In genomic region chr14:58390741-58391140, GRCm38 (mm10) we compare ENCODE assay signal across 27 mouse cellular contexts.
A peak's percentile ranks its signal among the peaks of the same experiment; 100 is the strongest.
DNase-seq lines count a peak whose midpoint lies in the region; ATAC-seq and TF ChIP-seq lines count a peak whose summit lies in the region.
"Had no signal": no experiment of that assay in that cellular context is flagged by ENCODE, and none has a peak within 500 bp of the region (broad histone marks: within the 10 kb centered on the region; RNA-seq: fewer than 3 reads in every experiment).

No protein-coding gene starts in this region.

- no peaks in the 10 kb centered on the region for H3K4me1 ChIP-seq in hindbrain, postnatal 0 days (ENCODE audit: insufficient read depth, low read length)
- H3K4me1 ChIP-seq in hindbrain, embryonic 11.5 days (replicated peaks; ENCODE audit: control insufficient read depth, insufficient read depth, low read length), result no peaks in the 10 kb centered on the region
- H3K4me1 ChIP-seq in midbrain, postnatal 0 days (ENCODE audit: insufficient read depth, low read length), result no peaks in the 10 kb centered on the region
- H3K4me1 ChIP-seq in midbrain, embryonic 16.5 days (ENCODE audit: control insufficient read depth, insufficient read depth, low read length), result no peaks in the 10 kb centered on the region; the same call in 1 of the 2 replicates
- H3K4me1 ChIP-seq: neural tube, embryonic 13.5 days had no signal

- ATAC-seq in hindbrain, postnatal 0 days, result no peak
- ATAC-seq in hindbrain, embryonic 11.5 days (ENCODE audit: low FRiP score), result no peak
- no peak for ATAC-seq in midbrain, postnatal 0 days (ENCODE audit: low FRiP score)
- ATAC-seq in midbrain, embryonic 16.5 days, result no peak
- ATAC-seq: CD4-positive, CD25-positive, alpha-beta regulatory T cell, adult 4 months; forebrain, embryonic 14.5 days; inflammation-experienced regulatory T-cells, adult 6 months had no signal

- intact Hi-C loops in left cerebral cortex, postnatal 10 days (cut with DNase I), result no loop called here
- intact Hi-C loops in left cerebral cortex, adult 2 months (cut with DNase I), result no loop called here

- H3K9ac ChIP-seq in hindbrain, postnatal 0 days (replicated peaks; ENCODE audit: low read length), result no peak overlapping the region
- no peak overlapping the region for H3K9ac ChIP-seq in hindbrain, embryonic 11.5 days (ENCODE audit: low read depth, low read length)
- H3K9ac ChIP-seq in midbrain, postnatal 0 days (replicated peaks; ENCODE audit: low read length, poor library complexity, severe bottlenecking), result no peak overlapping the region
- H3K9ac ChIP-seq in midbrain, embryonic 16.5 days (ENCODE audit: low read depth, low read length), result no peak overlapping the region
- H3K9ac ChIP-seq: embryonic facial prominence, embryonic 12.5 days; hindbrain, embryonic 14.5 days; limb, embryonic 13.5 days; neural tube, embryonic 13.5 days had no signal

- H3K36me3 ChIP-seq in hindbrain, postnatal 0 days (ENCODE audit: insufficient read depth, low read length), result no peaks in the 10 kb centered on the region
- H3K36me3 ChIP-seq in hindbrain, embryonic 11.5 days (ENCODE audit: control insufficient read depth, insufficient read depth, low read length), result no peaks in the 10 kb centered on the region
- H3K36me3 ChIP-seq in midbrain, postnatal 0 days (ENCODE audit: insufficient read depth, low read length), result no peaks in the 10 kb centered on the region
- no peaks in the 10 kb centered on the region for H3K36me3 ChIP-seq in midbrain, embryonic 16.5 days (ENCODE audit: control insufficient read depth, insufficient read depth, low read length)
- H3K36me3 ChIP-seq: embryonic facial prominence, embryonic 12.5 days; limb, embryonic 13.5 days; neural tube, embryonic 13.5 days had no signal

- 88% methylated on average over 2 of the region's 2 CpGs for WGBS in hindbrain, postnatal 0 days
- WGBS in hindbrain, embryonic 11.5 days, result 85% methylated on average over 2 of the region's 2 CpGs
- WGBS in midbrain, postnatal 0 days, result 88% methylated on average over 2 of the region's 2 CpGs
- WGBS in midbrain, embryonic 16.5 days, result 95% methylated on average over 2 of the region's 2 CpGs

- no peak overlapping the region for H3K4me3 ChIP-seq in hindbrain, postnatal 0 days (ENCODE audit: low read length)
- no peak overlapping the region for H3K4me3 ChIP-seq in hindbrain, embryonic 11.5 days (ENCODE audit: low read depth, low read length)
- H3K4me3 ChIP-seq in left cerebral cortex, adult 2 months, result no peak overlapping the region
- no peak overlapping the region for H3K4me3 ChIP-seq in midbrain, postnatal 0 days (ENCODE audit: low read depth, low read length)
- no peak overlapping the region for H3K4me3 ChIP-seq in midbrain, embryonic 16.5 days (ENCODE audit: low read depth, low read length)
- H3K4me3 ChIP-seq: embryonic facial prominence, embryonic 12.5 days; layer of hippocampus, adult 2 months; limb, embryonic 13.5 days; neural tube, embryonic 13.5 days had no signal

- H3K4me2 ChIP-seq in hindbrain, postnatal 0 days (ENCODE audit: low read depth, low read length), result no peak overlapping the region
- H3K4me2 ChIP-seq in hindbrain, embryonic 11.5 days (replicated peaks; ENCODE audit: low read depth, low read length), result no peak overlapping the region
- H3K4me2 ChIP-seq in midbrain, postnatal 0 days (ENCODE audit: low read depth, low read length, poor library complexity, severe bottlenecking), result no peak overlapping the region
- no peak overlapping the region for H3K4me2 ChIP-seq in midbrain, embryonic 16.5 days (ENCODE audit: low read length)
- H3K4me2 ChIP-seq: embryonic facial prominence, embryonic 12.5 days; heart, embryonic 11.5 days; hindbrain, embryonic 14.5 days; limb, embryonic 13.5 days; liver, embryonic 11.5 days; midbrain, embryonic 11.5 days; neural tube, embryonic 13.5 days had no signal

- DNase-seq in hindbrain, postnatal 0 days (ENCODE audit: low spot score), result peak; percentile 10
- DNase-seq in hindbrain, embryonic 11.5 days (ENCODE audit: low spot score), result no peak
- DNase-seq in left cerebral cortex, postnatal 10 days (ENCODE audit: extremely low spot score in 1 of 2, low spot score in 2 of 2), result peak; percentile 13 to 24
- no peak for DNase-seq in left cerebral cortex, adult 2 months (ENCODE audit: extremely low spot score in 1 of 2, low spot score in 2 of 2)
- peak; percentile 6 for DNase-seq in midbrain, postnatal 0 days (ENCODE audit: low spot score)
- DNase-seq in adrenal gland, postnatal 14 days, result no peak
- DNase-seq: adrenal gland, postnatal 25 days; cerebellum, adult 2 months; embryo, embryonic 11 days; gastrocnemius, postnatal 14 days; heart, adult 18-20 months; heart, postnatal 4 days; kidney, adult 11 months; kidney, postnatal 14 days; thymus, postnatal 4 days had no signal

- no peak overlapping the region for H3K27ac ChIP-seq in hindbrain, postnatal 0 days
- no peak overlapping the region for H3K27ac ChIP-seq in hindbrain, embryonic 11.5 days (ENCODE audit: low read depth, low read length)
- no peak overlapping the region for H3K27ac ChIP-seq in left cerebral cortex, adult 2 months
- no peak overlapping the region for H3K27ac ChIP-seq in midbrain, postnatal 0 days (ENCODE audit: low read depth, low read length)
- H3K27ac ChIP-seq in midbrain, embryonic 16.5 days (ENCODE audit: low read length), result no peak overlapping the region
- H3K27ac ChIP-seq: embryonic facial prominence, embryonic 12.5 days; hindbrain, embryonic 14.5 days; layer of hippocampus, adult 2 months; limb, embryonic 13.5 days; neural tube, embryonic 13.5 days had no signal

- H3K9me3 ChIP-seq in hindbrain, postnatal 0 days (ENCODE audit: low read length), result no peaks in the 10 kb centered on the region
- H3K9me3 ChIP-seq in hindbrain, embryonic 11.5 days (ENCODE audit: control insufficient read depth, low read length), result no peaks in the 10 kb centered on the region
- no peaks in the 10 kb centered on the region for H3K9me3 ChIP-seq in midbrain, postnatal 0 days (ENCODE audit: low read length)
- H3K9me3 ChIP-seq in midbrain, embryonic 16.5 days (replicated peaks; ENCODE audit: control insufficient read depth, low read length, poor library complexity, severe bottlenecking), result no peaks in the 10 kb centered on the region
- H3K9me3 ChIP-seq: embryonic facial prominence, embryonic 12.5 days; limb, embryonic 13.5 days; neural tube, embryonic 13.5 days had no signal

- no peaks in the 10 kb centered on the region for H3K27me3 ChIP-seq in hindbrain, postnatal 0 days (ENCODE audit: insufficient read depth, low read length)
- no peaks in the 10 kb centered on the region for H3K27me3 ChIP-seq in hindbrain, embryonic 11.5 days (ENCODE audit: control insufficient read depth, insufficient read depth, low read length)
- no peaks in the 10 kb centered on the region for H3K27me3 ChIP-seq in midbrain, postnatal 0 days (ENCODE audit: insufficient read depth, low read length)
- H3K27me3 ChIP-seq in midbrain, embryonic 16.5 days (ENCODE audit: control insufficient read depth, insufficient read depth, low read depth, low read length), result no peaks in the 10 kb centered on the region
- H3K27me3 ChIP-seq: embryonic facial prominence, embryonic 12.5 days; limb, embryonic 13.5 days; neural tube, embryonic 13.5 days had no signal

- no peak for TF ChIP-seq CTCF in hindbrain, postnatal 0 days (IDR thresholded peaks at IDR 0.05; ENCODE audit: low read depth)
- no peak for TF ChIP-seq CTCF in left cerebral cortex, adult 2 months (IDR thresholded peaks at IDR 0.05)
- TF ChIP-seq CTCF in midbrain, postnatal 0 days (IDR thresholded peaks at IDR 0.05), result no peak

Comparison
In these comparisons a context has a peak if more than half of its experiments do, and no peak if none do; other contexts are left out.
1. DNase-seq: peak in hindbrain, postnatal 0 days (single experiment), left cerebral cortex, postnatal 10 days (2 of 2) and midbrain, postnatal 0 days (single experiment); none in hindbrain, embryonic 11.5 days (single experiment), left cerebral cortex, adult 2 months (0 of 2) and adrenal gland, postnatal 14 days (single experiment).